Mouse (Mus musculus): ENCODE measurements at regions not wholly inside any gene's neighbourhood (a gene's known extent, or its start where the extent isn't known, plus 50 kb on each side); places are given as distances from the start of the nearest gene placed in this dataset.

- DNase-seq (ENCODE audit: low read depth) = no peak
Measured at GRCm38 (mm10) chr5:111789904-111790303, 56.2 kb downstream of the Gm26897 start.

GRCm38 (mm10) chr5:111790527-111790926 lies 56.8 kb downstream of the Gm26897 start:
- DNase-seq (ENCODE audit: low read depth) = no peak

GRCm38 (mm10) chr5:111791089-111791561 lies 57.4 kb downstream of the Gm26897 start:
- DNase-seq (ENCODE audit: low read depth) = no peak

- DNase-seq (ENCODE audit: low read depth) = no peak
Measured at GRCm38 (mm10) chr5:111792746-111793145, 59.0 kb downstream of the Gm26897 start.

- no peak for DNase-seq (ENCODE audit: low read depth)
Measured at GRCm38 (mm10) chr5:111793178-111793577, 59.5 kb downstream of the Gm26897 start.

DNA sequence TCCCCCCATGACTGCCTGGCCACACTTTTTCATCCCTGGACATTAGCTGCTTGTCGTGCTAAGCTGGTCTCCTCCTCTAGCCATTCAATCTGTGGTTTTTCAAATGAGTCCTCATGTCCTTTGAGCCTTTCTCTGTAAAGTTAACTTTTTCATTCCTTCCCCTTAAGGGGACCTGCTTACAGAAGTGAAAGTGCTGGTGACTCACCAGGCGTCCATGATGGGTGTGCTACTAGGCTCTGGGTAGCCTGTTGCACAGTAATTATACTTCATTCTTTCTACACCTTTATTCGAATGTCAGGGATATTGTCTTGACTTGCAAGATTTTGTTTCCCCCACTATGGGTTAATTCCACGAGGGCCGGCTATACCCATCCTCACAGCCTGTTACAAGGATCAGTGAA lies 63.2 kb downstream of the Gm26897 start:
- no peak for DNase-seq (ENCODE audit: low read depth)

- DNase-seq (ENCODE audit: low read depth) = no peak
Measured at GRCm38 (mm10) chr5:111799700-111800311, 66.1 kb downstream of the Gm26897 start.

DNA sequence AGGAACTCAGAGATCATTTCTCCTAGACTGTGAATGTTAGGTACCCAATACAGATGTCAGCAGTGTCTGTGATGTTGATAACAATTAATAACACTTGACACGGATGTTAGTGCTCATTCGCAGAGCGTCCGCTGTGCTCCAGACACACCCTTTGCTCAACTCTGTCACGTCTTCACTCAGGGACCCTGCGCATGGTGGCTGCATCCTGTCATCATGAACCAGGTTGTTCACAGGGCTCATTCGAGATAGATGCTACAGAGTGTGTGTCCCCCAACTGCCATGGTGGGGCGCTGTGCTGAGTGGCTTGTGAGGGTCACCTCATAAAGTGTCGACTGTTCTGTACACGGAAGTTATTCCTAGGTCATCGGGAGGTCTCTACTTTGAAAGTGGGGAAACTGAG lies 66.8 kb downstream of the Gm26897 start:
- no peak for DNase-seq (ENCODE audit: low read depth)

DNA sequence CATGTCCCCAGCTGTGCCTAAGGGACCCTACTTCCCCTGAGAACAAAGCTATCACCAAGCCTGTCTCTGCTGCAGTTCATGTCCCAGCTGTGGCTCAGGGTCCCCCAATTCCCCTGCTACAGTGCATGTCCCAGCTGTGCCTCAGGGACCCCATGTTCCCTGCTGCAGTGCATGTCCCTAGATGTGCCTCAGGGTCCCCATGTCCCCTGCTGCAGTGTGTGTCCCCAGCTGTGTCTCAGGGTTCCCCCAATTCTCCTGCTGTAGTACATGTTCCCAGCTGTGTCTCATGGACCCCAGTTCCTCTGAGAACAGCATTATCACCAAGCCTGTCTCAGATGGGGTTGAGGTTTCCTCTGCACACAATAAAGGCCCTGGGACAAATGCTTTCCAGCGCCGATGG lies 67.3 kb downstream of the Gm26897 start:
- DNase-seq (ENCODE audit: low read depth) = no peak

- no peak for DNase-seq (ENCODE audit: low read depth)
Measured at GRCm38 (mm10) chr5:111804542-111804941, 70.8 kb downstream of the Gm26897 start.

DNA sequence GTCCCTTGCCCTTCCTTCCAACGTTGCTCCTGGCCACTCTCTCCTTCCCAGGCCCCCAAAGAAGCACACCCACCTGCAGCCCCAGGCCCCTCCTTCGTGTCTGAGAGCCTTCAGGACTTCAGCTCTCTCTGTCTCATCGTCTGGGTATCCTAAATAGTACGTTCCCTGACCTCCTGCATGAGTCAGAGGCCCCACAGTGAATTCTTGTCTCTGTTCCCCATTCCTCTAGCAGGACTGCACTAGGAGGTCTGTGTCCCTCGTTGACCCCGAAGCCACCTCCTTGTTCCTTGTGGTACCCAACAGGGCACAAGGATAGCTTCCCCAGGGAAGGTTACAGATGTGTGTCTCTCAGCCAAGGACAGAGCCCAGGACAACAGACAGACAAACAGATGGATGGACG lies 71.4 kb downstream of the Gm26897 start:
- no peak for DNase-seq (ENCODE audit: low read depth)

DNA sequence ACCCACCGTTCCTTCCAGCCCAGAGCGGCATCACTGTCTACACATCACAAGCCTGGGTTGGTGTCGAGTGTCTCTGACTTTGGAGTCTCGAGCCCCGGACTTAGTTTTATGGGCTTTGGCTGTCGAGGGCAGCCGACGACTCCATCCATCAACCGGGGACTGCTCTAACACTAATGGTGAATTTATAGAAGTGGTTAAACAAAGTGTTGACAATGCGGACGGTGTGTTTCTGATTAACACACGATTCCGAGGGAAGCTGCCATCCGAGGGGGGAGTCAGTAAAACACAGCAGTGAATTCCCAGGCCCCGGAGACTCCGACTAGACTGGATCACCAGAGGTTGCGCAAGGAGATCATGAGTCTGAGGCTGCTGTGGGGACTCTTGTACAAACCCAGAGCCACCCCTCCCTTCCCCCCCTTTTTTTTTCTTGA lies 72.1 kb downstream of the Gm26897 start:
- DNase-seq (ENCODE audit: low read depth) = no peak

- no peak for DNase-seq (ENCODE audit: low read depth)
Measured at GRCm38 (mm10) chr5:111810079-111810808, 76.5 kb downstream of the Gm26897 start.

- DNase-seq (ENCODE audit: low read depth) = no peak
Measured at GRCm38 (mm10) chr5:111812581-111812980, 78.9 kb downstream of the Gm26897 start.

GRCm38 (mm10) chr5:111813090-111813753 lies 79.5 kb downstream of the Gm26897 start:
- no peak for DNase-seq (ENCODE audit: low read depth)

DNA sequence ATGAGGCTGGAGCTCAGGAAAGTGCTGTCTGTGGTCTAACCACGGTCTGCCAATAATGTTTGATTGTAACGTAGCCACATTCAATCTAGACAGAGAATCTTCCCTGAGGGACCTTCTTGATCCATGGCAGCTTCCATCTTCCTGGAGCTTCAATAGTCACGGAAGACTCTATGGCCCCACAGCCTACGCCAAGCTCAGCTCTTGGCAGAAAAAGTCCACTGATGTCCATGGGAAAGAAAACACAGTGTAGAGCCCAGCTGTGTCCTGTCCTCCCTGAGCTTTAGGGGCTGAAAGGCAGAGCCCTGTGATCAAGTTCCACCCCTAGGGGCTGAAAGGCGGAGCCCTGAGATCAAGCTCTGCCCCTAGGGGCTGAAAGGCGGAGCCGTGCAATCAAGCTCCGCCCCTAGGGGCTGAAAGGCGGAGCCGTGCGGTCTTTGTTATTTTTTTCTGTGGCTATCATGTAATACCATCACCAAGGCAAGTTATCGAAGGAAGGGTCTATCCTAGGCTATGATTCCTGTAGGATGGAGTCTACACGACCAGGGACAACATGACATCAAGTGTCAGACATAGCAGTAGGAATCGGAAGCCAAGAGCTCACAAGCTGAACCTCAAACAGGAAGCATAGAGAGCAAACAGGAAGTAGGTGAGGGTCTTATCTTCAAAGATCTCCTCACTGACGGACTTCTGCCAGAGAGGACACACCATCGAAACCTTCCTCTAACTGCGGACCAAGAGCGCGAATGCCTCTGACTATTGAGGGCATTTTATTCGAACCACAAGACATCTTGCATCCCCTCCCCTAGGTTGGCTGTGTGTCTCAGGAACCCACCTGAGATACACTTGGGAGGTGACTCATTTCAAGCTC lies 81.4 kb downstream of the Gm26897 start:
- DNase-seq (ENCODE audit: low read depth) = peak; percentile 24

- DNase-seq (ENCODE audit: low read depth) = no peak
Measured at GRCm38 (mm10) chr5:111820963-111821362, 87.2 kb downstream of the Gm26897 start.

DNA sequence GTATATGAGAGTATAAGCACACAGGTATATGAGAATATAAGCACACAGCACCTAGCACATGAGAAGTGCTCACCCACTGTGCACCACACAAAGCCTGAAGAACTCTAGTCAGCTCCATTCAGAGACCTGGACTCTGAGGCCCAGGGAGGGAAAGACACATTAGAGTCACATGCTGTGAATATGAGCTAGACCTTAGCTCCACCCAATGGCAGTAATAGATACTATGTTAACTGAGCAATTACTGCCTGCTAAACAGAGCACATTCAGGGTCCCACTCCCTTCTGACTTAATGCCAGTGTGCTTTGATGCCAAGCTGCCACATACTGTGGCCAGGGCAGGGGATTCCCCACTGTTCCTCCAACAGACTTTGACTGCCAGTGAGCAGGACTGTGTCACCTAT lies 89.2 kb downstream of the Gm26897 start:
- DNase-seq (ENCODE audit: low read depth) = no peak

GRCm38 (mm10) chr5:111823420-111823819 lies 89.7 kb downstream of the Gm26897 start:
- DNase-seq (ENCODE audit: low read depth) = no peak

GRCm38 (mm10) chr5:111823842-111824241 lies 90.1 kb downstream of the Gm26897 start:
- no peak for DNase-seq (ENCODE audit: low read depth)

DNA sequence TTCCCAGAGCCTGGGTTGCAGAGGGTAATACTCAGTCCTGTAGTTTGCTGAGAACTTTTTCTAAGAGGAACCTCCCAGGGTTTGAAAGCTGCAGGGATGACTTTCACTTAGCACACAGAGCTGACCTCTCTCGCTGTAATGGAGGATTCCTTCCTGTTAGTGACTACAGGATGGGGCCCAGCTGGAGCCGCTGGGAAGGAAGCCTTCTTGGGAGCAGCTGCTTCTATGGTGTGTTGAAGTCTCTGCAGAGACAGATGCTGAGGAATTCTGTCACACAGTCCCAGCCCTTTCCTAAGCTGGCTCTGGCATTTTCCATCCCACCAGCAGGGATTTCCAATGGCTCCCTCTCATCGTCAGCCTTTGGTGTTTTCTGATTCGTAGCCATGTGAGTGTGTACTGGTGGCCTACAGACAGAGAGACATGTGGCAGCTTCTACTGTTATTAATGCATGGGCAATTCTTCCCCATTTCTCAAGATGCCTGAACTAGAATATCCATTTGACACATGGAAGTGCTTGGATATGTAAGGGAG lies 90.9 kb downstream of the Gm26897 start:
- DNase-seq (ENCODE audit: low read depth) = no peak

DNA sequence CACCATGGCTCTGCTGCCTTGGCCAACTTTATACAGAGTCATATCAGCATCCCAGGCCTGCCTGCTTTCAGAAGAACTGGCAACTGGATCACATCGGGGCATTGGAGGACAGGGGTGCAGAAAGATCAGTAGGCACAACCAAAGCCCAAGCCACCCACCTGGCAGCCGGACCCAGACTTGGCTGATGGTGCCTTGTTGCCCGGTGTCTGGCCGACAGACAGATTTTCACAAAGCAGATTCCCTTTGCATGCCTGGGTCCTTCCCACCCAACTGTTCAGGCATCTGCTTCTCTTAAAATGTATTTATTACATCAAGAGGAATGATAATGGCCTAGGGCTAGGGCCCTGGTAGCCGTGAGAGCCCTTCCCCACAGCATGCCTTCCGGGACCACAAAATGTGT lies 96.2 kb downstream of the Gm26897 start:
- DNase-seq (ENCODE audit: low read depth) = no peak
